Mouse (Mus musculus) embryonic stem cell, embryonic (primary cell): ENCODE measurements around the gene Miga1.

Experiments used
- CTCF ChIA-PET, 4 experiments: fragments of 300-600 bp in 2 of 4; fragments of 350-600 bp in 2 of 4; sonication (Branson Sonifier 250); formaldehyde crosslinking; loops; one replicate each; lab custom pipeline; 2022; ENCODE audit warnings: inconsistent platforms in 2 of 4; lab: Charles Lee
- POLR2A ChIA-PET, 4 experiments: fragments of 300-600 bp in 2 of 4; fragments of 350-600 bp in 2 of 4; sonication (Branson Sonifier 250); formaldehyde crosslinking; loops; one replicate each; lab custom pipeline; 2022; ENCODE audit warnings: antibody characterized with exemption in 4 of 4, inconsistent platforms in 1 of 4; lab: Charles Lee

Miga1 gene

DNA sequence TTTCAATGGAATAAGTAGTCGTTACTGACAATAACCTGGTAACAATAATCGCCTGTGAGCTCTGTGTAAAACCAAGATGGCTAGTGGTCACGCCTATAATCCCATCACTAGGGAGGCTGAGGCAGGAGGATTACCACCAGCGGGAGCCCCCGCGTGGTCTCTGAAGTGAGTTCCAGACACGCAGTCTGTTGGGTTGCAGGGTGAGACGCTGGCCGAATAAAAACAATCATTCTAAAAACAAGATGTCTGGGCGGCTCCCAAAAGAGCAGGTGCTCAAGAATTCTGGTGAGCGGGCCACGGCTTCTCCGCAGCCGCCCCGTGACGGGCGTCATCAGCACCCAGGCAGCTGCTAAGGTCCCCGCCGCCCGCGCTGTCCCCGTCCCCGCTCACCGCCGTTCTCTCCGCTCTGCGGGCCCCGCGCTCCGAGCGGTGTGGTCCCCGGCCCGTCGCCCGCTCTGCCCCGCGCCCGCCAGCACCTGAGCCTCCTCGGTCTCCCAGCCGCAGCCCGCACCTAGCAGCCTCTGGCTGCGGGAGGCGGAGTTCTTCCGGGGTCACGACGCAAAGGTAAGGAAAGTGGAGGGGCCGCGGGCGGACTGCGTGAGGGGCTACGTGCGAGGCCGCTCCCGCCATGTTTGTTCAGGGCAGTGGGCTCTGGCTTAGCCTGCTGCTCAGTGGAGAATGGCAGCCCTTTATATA lies at the start of gene Miga1:
Gene Miga1, minus strand, starts transcription at position 546 of the 696 bp plus-strand sequence.
- POLR2A ChIA-PET, result interaction anchor here in 3 of 4 experiments (0.5 to 5.8 kb wide), 24 partner anchors 7 to 1385 kb away, joined by 3 to 35 read pairs (median 4); partner anchors contain the start of genes Zzz3 (in 3 of the 3), Nexn (in 2 of the 3), Ak5 (in 1 of the 3) and St6galnac3 (in 1 of the 3)

DNA sequence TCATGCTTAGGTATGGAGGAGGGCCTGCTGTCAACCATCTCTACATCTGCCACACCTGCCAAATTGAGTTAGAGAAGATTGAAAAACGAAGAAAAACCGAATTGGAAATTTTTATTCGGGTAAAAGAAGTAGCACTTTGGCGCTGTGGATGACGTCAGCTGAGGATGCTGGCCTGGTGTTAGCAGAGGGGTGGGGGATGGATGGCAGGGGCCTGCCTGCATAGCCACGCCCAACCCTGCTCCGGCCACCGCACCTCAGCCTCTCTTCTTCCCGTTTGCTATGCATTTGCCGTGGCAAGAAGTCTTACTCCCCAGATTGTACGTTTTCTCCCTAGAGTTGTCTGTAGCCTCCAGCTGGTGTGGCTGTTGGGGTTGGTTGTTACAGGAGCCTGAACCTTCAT lies 43.9 kb upstream of the Miga1 start:
- ChIA-PET POLR2A (interaction anchor here (0.6 to 4.9 kb wide), 11 partner anchors 9 to 226 kb away, joined by 3 to 38 read pairs (median 4); partner anchors contain the start of gene Zzz3 (in 4 of the 4)), CTCF (interaction anchor here in 1 of 4 experiments (0.7 kb wide), 1 partner anchor 12 kb away, joined by 3 read pairs; no protein-coding TSS in a partner anchor)

More for the DNA sequence above, at the start of gene Miga1:
- CTCF ChIA-PET, result interaction anchor here in 1 of 4 experiments (0.6 kb wide), 1 partner anchor 240 kb away, joined by 3 read pairs; no protein-coding TSS in a partner anchor

DNA sequence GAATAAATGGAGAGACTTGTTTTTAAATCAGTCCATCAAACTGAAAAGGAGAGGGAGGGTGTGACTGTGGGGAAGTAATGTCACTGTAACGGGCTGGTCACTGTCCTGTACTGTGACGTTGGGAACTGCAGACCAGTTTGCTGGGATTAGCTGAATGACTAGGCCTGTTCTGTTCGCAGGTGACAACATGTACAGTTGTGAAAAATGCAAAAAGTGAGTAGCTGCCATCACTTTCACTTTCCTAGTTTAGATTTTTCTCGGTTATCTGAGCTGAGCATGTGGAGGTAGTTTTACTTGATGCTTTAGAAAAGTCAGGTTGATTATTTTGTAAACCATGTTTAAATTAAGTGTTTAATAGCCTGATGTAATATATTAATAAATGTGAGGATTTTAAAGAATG lies 35.9 kb upstream of the Miga1 start:
- CTCF ChIA-PET, result no interaction called here
- POLR2A ChIA-PET, result interaction anchor here in 1 of 4 experiments (1.3 kb wide), 1 partner anchor 9 kb away, joined by 3 read pairs; no protein-coding TSS in a partner anchor

DNA sequence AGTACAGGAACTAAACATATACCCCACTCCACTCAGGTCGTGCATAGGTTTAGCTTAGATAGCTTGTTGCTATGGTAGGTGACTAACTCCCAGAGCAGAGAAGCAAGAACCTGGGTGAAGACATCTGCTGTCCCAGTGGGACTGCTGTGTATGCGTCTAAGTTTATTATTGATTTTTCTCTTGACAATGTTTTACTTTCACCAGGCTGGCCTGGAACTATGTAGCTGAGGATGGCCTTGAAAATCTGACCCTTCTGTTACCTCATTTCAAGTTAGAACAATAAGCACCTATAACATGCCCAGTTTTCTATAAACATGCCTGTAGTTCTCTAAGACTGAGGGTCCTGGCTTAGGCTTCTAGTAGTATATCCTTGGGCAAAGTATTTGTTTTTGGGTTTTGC lies 24.0 kb upstream of the Miga1 start:
- ChIA-PET POLR2A (interaction anchor here in 2 of 4 experiments (1.0 to 1.3 kb wide), 3 partner anchors 10 to 28 kb away, joined by 3 to 5 read pairs (median 3); no protein-coding TSS in a partner anchor), CTCF (no interaction called here)

DNA sequence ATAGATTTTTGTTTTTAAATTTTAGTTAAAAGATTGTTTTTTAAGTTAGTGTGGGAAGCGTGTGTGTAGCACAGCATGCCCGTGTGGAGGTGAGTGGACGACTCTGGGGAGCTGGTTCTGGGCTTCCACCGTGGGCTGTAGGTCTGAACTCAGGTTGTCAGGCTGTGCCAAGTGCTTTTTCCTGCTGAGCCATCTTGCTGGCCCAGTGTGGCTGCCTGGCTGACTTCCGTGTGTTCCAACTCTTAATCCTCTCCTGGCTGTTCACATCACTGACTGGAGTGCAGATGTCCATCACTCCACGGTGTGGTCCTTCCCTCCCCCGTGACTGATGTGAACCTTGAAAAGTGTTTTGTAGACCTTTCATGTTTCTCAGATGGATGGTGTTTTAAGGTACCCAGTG lies 18.9 kb upstream of the Miga1 start:
- ChIA-PET POLR2A (interaction anchor here in 2 of 4 experiments (0.7 to 1.6 kb wide), 5 partner anchors 16 to 38 kb away, joined by 3 to 4 read pairs (median 3); no protein-coding TSS in a partner anchor), CTCF (no interaction called here)

DNA sequence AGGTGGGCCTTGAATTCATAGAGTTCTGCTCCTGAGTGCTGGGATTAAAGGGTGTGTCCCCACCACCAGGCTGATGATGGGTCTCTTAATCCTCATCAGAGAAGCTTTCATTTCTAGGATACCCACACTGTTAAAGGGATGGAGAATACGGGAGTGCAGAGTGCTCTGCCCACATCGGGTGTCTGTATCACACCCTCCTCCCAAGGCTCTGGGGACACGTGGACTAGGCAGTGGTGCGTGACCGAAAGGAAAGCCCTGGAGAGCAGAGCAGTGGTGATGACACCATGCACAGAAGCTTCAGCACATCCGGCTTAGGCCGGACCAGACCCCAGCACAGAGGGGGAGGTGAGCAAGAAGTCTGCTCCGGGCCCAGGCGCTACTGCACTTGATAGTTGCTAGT lies 16.5 kb upstream of the Miga1 start:
- CTCF ChIA-PET, result no interaction called here
- POLR2A ChIA-PET, result interaction anchor here in 3 of 4 experiments (0.6 to 4.7 kb wide), 14 partner anchors 11 to 147 kb away, joined by 3 to 15 read pairs (median 3); partner anchors contain the start of genes Miga1 (in 1 of the 3) and Usp33 (in 1 of the 3)

DNA sequence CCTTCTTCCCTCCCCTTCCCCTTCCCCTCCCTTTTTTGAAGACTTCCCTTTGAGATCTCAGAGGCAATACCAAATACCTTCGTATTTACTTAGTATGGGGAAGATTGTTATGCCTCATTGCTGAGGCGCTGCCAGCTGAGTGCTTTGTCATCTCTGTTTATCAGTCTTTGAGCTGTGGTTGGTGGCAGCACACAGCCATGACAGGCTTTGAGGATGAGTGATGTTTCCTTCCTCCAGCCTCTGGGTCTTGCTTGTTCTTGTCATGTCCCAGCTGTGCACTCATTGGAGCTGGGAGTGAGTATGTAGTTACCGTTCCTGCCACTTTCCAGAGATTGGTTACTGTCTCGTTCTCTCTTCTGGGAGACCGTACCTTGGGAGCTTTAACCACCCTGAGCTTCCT lies 15.2 kb upstream of the Miga1 start:
- ChIA-PET POLR2A (interaction anchor here in 2 of 4 experiments (0.7 to 4.7 kb wide), 6 partner anchors 9 to 1558 kb away, joined by 3 to 15 read pairs (median 3); partner anchors contain the start of genes Miga1 (in 1 of the 2), Rabggtb (in 1 of the 2) and Usp33 (in 1 of the 2)), CTCF (interaction anchor here in 1 of 4 experiments (0.6 kb wide), 1 partner anchor 11 kb away, joined by 4 read pairs; no protein-coding TSS in a partner anchor)

DNA sequence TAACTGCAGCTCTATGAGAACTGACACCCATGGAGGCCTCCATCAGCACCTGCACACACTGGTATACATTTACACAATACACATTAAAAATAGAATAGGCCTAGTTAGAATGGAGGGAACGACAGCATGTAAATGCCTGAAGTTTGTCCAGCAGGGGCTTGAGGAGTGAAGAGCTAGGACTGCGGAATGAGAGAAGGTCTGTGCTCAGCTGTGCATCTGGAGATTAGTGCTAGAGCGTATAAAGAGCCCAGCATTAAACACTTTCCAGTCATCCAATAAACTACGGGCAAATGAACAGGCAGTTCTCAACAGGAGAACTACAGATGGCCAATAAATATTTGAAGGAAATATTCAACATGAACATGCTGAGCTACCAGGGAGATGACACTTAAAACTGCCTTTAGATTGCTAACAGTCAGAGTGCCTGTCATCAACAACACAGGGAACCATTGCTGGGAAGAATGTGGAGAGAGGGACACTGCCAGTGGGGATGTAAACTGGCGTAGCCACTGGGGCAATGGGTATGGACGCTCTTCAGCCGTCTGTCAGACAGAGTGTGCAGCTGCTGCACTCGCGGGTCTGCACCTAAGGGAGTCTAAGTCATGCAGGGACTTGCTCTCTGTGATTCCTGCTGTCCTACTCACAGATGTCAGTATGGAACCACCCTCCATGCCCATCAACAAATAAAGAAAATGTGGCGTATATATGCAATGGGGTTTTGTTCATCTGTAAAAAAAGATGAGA lies 13.4 kb upstream of the Miga1 start:
- CTCF ChIA-PET, result interaction anchor here in 1 of 4 experiments (0.7 kb wide), 1 partner anchor 121 kb away, joined by 3 read pairs; no protein-coding TSS in a partner anchor

DNA sequence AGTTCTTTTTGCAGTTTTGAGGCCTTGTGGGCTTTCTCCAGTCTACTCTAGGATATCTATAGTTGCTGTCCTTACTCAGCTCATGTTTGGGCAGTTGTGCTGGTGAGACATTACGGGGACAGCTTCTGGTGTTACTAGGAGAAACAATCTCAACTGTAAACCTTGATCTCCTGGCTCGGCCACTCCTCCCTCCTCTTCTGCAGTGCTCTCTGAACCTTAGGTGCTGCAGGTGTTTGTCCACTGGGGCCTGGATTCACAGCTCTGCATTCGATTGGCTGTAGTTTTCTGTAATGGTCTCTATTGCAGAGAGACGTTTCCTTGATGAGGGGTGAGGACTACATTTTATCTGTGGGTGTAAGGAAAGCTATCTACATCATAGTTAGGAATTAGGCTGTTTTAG lies 12.1 kb upstream of the Miga1 start:
- CTCF ChIA-PET, result interaction anchor here in 1 of 4 experiments (1.1 kb wide), 1 partner anchor 19 kb away, joined by 4 read pairs; no protein-coding TSS in a partner anchor
- POLR2A ChIA-PET, result interaction anchor here in 2 of 4 experiments (1.0 to 3.4 kb wide), 12 partner anchors 8 to 50 kb away, joined by 3 to 11 read pairs (median 6); partner anchors contain the start of gene Zzz3 (in 1 of the 2)

More for the DNA sequence above, 13.4 kb upstream of the Miga1 start:
- POLR2A ChIA-PET, result interaction anchor here in 2 of 4 experiments (0.6 to 4.7 kb wide), 16 partner anchors 8 to 143 kb away, joined by 3 to 15 read pairs (median 4); partner anchors contain the start of genes Miga1 (in 1 of the 2) and Zzz3 (in 1 of the 2)

DNA sequence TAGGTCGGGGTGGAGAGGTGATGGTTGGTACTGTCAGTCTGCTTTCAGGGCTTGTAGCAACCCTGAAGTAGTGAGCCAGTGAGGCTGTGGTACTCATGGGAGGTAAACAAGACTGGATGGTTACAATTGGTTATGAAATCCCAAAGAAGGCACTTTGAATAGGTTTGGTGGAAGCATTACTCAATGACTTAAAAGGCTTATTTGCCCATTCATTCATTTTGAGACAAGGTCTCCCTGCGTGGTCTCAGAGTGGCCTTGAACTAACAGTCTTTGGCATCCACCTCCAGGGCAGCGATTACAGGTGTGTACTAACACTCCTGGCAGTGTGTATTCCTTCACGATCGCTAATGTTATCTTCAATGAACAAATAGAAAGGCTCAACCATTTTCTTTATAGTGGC lies 10.8 kb upstream of the Miga1 start:
- CTCF ChIA-PET, result no interaction called here
- POLR2A ChIA-PET, result interaction anchor here in 2 of 4 experiments (1.1 to 3.4 kb wide), 6 partner anchors 11 to 29 kb away, joined by 3 to 11 read pairs (median 6); no protein-coding TSS in a partner anchor

DNA sequence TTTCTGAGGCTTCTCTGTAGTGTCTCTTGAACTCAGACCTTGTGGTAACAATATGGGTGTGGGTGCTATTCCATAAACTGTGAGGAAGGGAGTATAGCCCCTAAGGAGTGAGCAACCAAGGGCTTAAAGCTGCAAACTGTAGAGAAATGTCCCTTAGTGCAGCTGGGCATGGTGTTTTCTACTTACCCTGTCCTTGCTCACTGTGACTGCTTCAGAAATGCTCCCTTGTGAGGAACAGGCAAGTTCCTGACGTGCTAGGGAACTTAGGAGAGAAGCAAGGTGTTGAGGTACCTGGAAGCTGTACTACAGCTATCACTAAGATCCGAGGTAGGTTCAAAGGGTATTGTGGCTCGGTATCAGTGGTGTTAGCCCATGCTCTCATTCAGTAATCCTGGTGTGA lies 10.2 kb upstream of the Miga1 start:
- CTCF ChIA-PET, result no interaction called here
- POLR2A ChIA-PET, result interaction anchor here in 2 of 4 experiments (0.7 to 2.2 kb wide), 7 partner anchors 10 to 113 kb away, joined by 3 to 8 read pairs (median 4); no protein-coding TSS in a partner anchor

DNA sequence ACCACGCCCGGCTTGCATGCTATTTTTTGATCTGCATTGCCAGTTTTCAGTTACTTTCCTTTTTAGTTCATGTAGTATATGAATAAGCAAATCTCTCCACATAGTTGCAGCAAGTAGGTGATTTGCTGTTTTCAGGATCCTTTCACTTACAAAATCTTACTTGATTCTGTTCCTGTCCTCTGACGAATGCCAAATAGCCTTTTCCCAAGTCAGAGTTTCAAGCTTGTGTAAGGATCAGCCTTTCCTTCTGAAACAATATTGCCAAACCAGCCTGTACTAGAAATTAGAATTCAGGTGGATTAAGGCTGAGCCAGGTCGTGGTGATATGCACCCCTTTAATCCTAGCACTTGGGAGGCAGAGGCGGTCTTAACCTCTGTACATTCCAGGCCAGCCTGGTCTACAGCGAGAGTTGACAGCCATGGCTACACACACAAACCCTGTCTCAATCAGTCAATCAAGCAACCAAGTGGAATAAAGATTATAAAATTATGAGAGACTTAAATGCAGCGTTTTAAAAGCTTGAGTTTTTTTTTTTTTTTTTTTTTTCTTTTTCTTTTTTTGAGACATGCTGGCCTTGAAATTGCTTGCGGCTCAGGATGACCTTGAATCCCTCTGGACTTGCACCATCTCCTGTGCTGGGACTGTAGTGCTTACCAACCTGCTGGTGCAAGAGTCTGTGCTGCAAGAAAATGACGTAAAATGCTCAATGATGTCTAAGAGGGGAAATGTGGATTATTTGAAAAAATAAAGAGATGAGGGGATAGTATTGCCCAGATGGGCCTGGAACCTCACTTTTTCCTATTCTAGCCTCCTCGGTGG lies 8.0 kb upstream of the Miga1 start:
- ChIA-PET CTCF (no interaction called here), POLR2A (interaction anchor here (0.5 to 1.4 kb wide), 10 partner anchors 8 to 1564 kb away, joined by 3 to 8 read pairs (median 3); partner anchors contain the start of gene Miga1 (in 1 of the 4))

DNA sequence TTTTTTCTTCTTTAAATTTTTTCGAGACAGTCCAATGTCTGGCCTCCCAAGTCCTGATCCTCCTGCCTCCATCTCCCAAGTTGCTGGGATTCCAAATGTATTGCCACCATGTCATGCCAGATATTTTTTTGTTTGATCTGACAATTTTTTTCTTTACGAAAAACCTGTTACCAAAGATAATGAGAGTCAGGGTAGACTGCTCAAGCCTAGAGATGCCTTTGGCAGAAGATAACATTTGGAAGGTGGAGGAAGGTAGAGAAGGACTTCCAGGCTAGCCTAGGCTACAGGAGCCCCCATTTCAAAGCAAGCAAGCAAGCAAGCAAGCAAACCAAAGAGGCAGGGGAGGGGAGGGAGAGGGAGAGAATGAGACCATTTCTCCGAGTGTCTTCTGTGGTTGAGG lies 7.0 kb upstream of the Miga1 start:
- POLR2A ChIA-PET, result interaction anchor here in 2 of 4 experiments (1.5 to 1.7 kb wide), 3 partner anchors 11 to 48 kb away, joined by 19 to 22 read pairs (median 20); partner anchors contain the start of gene Zzz3 (in 1 of the 2)
- CTCF ChIA-PET, result no interaction called here

DNA sequence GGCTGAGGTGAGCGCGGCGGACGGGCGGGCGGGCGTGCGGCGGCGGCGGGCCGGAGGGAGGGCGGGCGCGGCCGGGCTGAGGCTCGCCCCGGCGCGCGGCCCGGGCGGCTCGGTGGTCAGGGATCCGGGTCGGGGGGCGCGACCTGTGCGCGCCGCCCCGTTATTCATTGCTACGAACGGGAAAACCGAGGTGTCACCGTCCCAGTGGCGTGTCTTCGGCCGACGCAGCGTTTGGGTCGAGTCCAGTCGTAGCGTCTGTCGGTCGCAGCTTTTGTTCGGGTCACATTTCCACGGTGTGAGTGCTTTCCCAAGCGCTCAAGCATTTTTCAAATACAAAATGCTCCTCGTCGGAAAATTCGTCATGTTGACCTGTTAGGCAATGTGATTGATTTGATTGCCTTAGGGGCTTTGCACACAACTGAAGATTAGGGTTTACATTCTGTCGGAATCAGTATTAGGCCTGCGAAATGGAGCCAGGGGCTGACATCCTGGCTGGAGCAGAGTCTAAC lies 6.5 kb upstream of the Miga1 start:
- ChIA-PET CTCF (interaction anchor here in 1 of 4 experiments (1.0 kb wide), 2 partner anchors 9 to 128 kb away, joined by 5 to 6 read pairs; no protein-coding TSS in a partner anchor), POLR2A (interaction anchor here in 3 of 4 experiments (0.6 to 3.8 kb wide), 22 partner anchors 9 to 102 kb away, joined by 3 to 28 read pairs (median 4); partner anchors contain the start of gene Zzz3 (in 2 of the 3))

DNA sequence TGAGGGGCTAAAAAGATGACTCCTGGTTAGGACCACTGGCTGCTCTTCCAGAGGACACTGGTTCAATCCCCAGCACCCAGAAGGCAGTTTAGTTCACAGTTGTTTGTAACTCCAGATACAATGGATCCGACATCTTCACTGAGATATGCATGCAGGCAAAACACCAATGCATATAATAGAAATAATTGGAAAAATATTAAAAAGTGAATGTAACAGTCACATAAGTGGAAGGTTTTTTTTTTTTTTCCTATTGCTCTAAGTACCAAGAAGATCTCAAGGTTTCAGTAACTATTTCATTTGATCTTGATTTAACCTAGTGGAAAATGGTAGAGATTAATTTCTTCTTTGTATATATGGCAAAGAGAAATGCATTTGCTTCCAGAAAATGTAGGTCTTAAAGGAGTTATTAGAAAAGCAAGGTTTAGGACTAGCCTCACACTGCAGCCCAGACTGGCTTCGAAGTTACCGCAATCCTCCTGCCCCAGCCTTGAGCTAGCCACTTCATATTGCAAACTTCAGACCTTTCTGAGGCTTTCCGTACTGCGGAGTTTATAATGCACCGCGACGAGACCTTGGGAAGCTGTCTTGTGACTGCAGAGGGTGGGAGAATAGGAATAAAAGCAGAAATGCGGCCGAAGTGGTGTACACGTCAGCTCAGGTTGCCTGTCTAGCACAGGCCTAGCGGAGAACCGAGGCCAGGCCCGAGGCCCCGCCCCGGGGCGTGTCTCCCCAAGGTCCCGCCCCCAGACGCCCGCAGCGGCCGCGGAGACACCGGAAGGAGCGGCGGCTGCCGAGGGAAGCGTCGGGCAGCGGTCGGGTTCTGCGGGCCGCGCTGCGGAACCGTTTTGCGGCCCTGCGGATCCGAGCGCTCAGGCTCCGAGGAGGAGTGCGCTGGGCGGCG lies 5.8 kb upstream of the Miga1 start, which contains the start of gene Usp33:
Gene Usp33, plus strand, starts transcription at position 747 of the 901 bp plus-strand sequence.
- CTCF ChIA-PET, result interaction anchor here in 1 of 4 experiments (1.0 kb wide), 2 partner anchors 9 to 129 kb away, joined by 5 to 6 read pairs; no protein-coding TSS in a partner anchor
- POLR2A ChIA-PET, result interaction anchor here in 3 of 4 experiments (0.6 to 3.8 kb wide), 29 partner anchors 10 to 411 kb away, joined by 3 to 28 read pairs (median 4); partner anchors contain the start of gene Zzz3 (in 2 of the 3)
